Mouse (Mus musculus): Measurements from ENCODE around the gene Slc25a45.

GRCm38 (mm10) chr19:5833287-5834100 lies 44.1 kb upstream of the Slc25a45 start:
- TF ChIP-seq POLR2A (IDR thresholded peaks at IDR 0.05; ENCODE audit: control insufficient read depth, extremely low read depth, insufficient read depth, low read length, poor library complexity) (no peak), CTCF (IDR thresholded peaks at IDR 0.05; ENCODE audit: borderline replicate concordance, control insufficient read depth, extremely low read depth, insufficient read depth, low read length, poor library complexity) (no peak)

Data from thymus, adult 2 months (tissue).